Mouse (Mus musculus) forebrain, embryonic 14.5 days (tissue): ENCODE data around the gene Pofut2. TPM values are rescaled to one million over a fixed set of nuclear protein-coding genes. Genes with fewer than 3 reads are reported as not detected.

ENCODE experiments used
- ATAC-seq: fragments of 200-750 bp; cut with Nextera tagmentation; 2 replicates; pipeline ENCODE4 v1.8.0; 2017; ENCODE audit warnings: mild to moderate bottlenecking, moderate library complexity
- DNase-seq: peaks from one replicate; pipeline ENCODE4 v3.0.0-alpha.2; 2015; ENCODE audit warnings: low spot score
- H3K27ac ChIP-seq: fragments of 300-500 bp; sonication (generic); 2 replicates; pipeline ENCODE4 v1.5.1; 2014; ENCODE audit warnings: low read depth, mild to moderate bottlenecking, control low read depth, low read length, moderate library complexity
- H3K27me3 ChIP-seq: fragments of 300-500 bp; sonication (generic); replicated peaks from 2 replicates; pipeline ENCODE4 v1.6.1; 2014; ENCODE audit warnings: low read length, control low read depth, mixed read lengths; ENCODE audit not compliant: control insufficient read depth, insufficient read depth
- H3K36me3 ChIP-seq: fragments of 300-500 bp; sonication (generic); 2 replicates; pipeline ENCODE4 v1.6.1; 2014; ENCODE audit warnings: low read length, control low read depth; ENCODE audit not compliant: control insufficient read depth, insufficient read depth
- H3K4me1 ChIP-seq: fragments of 300-500 bp; sonication (generic); 2 replicates; pipeline ENCODE4 v1.6.1; 2014; ENCODE audit warnings: antibody characterized with exemption, low read length, control low read depth; ENCODE audit not compliant: control insufficient read depth, insufficient read depth
- H3K4me2 ChIP-seq: fragments of 300-500 bp; sonication (generic); 2 replicates; pipeline ENCODE4 v1.6.1; 2014; ENCODE audit warnings: mild to moderate bottlenecking, control low read depth, low read length
- H3K4me3 ChIP-seq: fragments of 300-500 bp; sonication (generic); 2 replicates; pipeline ENCODE4 v1.5.1; 2014; ENCODE audit warnings: low read depth, low read length, control low read depth
- H3K9ac ChIP-seq: fragments of 300-500 bp; sonication (generic); 2 replicates; pipeline ENCODE4 v1.6.1; 2014; ENCODE audit warnings: mild to moderate bottlenecking, low read length, control low read depth, moderate library complexity
- H3K9me3 ChIP-seq: fragments of 300-500 bp; sonication (generic); replicated peaks from 2 replicates; pipeline ENCODE4 v1.6.1; 2016; ENCODE audit warnings: low read length, control low read depth, mixed read lengths; ENCODE audit not compliant: control insufficient read depth
- WGBS: fragments of 180-500 bp; shearing (Covaris S2); extraction: QIAGEN DNeasy Blood & Tissue Kit; methylation state at CpG from one replicate; pipeline ENCODE4 v1.1.7; 2014; 5-methylcytosine and 5-hydroxymethylcytosine counted together
- polyA plus RNA-seq: library from polyadenylated mRNA; unstranded; fragments of >200 nt; fragmentation: Nextera tagmentation; extraction: Ambion mirVana; gene quantifications from 2 replicates; pipeline ENCODE4 v1.2.1, GENCODE M21; 2014

Gene Pofut2
- polyA plus RNA-seq, 1 experiment from 2014 or later, result 44.1 TPM

DNA sequence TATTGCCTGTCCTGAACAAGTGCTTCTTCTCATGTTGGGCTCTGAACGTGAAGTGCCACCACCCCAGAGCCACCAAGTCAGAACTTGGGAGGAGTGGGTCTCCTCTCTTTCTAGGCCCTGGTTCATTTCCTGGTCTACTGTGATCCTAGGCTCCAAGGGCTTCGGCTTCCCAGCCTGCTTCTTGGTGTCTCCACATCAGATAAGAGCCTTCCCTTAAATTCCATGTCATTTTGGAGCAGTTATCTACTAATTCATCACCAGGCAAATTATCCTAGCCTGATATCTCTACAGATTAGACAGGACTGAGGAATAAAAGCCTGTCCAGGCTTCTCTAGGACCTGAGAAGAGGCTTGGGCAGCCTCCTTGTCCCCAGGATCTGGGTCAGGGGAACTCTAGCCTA lies 42.7 kb upstream of the Pofut2 start:
- no peak overlapping the region for H3K4me3 ChIP-seq
- no peaks in the 10 kb centered on the region for H3K9me3 ChIP-seq
- H3K4me2 ChIP-seq, result no peak overlapping the region
- no peaks in the 10 kb centered on the region for H3K27me3 ChIP-seq
- DNase-seq (no peak), ATAC-seq (no peak)
- H3K27ac ChIP-seq, result no peak overlapping the region
- H3K36me3 ChIP-seq, result no peaks in the 10 kb centered on the region
- no peak overlapping the region for H3K9ac ChIP-seq
- no peaks in the 10 kb centered on the region for H3K4me1 ChIP-seq
- 77% methylated on average over 2 of the region's 2 CpGs for WGBS

DNA sequence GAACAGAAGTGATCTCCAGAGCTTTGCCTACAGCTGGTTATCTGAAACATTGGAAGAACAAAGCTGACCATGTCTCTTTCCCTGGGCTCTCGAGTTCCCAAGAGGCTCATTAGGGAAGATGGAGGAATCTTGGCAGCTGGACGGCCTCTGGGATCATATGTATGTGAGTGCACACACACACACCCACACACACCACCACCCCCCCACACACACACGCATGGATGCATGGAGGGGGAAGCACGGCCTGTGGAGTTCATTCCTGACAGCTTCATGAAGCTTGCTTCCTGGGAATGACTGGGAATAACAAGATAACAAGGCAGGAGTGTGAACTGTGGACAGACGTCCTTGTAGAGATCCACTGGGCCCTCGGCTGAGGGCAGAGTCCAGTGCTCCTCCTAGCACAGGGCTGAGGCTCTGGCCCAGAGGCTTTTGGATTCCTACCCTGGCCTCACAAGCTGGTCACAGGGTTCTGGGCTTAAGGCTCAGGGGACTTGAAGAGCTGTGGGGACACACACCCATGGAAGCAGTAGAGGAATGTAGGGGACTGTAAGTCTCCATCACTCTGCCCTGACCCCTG lies 41.8 kb upstream of the Pofut2 start:
- no peaks in the 10 kb centered on the region for H3K4me1 ChIP-seq
- no peak overlapping the region for H3K4me3 ChIP-seq
- no peak overlapping the region for H3K4me2 ChIP-seq
- no peak overlapping the region for H3K27ac ChIP-seq
- WGBS, result 77% methylated on average over 6 of the region's 6 CpGs
- H3K27me3 ChIP-seq, result no peaks in the 10 kb centered on the region
- H3K9ac ChIP-seq, result no peak overlapping the region
- no peak for DNase-seq
- H3K9me3 ChIP-seq, result no peaks in the 10 kb centered on the region
- H3K36me3 ChIP-seq, result no peaks in the 10 kb centered on the region
- ATAC-seq, result no peak

DNA sequence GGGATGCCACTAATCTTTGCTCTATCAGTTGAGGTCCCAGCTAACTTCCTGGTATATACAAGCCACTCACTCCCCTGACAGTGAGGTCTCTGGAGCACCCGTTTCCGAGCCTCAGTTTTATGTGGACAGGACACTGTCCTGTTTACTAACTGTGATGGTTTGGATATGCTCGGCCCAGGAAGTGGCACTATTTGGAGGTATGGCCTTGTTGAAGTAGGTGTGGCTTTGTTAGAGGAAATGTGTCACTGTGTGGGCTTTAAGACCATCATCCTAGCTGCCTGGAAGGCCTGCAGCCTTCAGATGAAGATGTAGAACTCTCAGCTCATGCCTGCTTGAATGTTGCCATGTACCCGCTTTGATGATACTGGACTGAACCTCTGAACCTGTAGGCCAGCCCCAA lies 41.0 kb upstream of the Pofut2 start:
- H3K36me3 ChIP-seq, result no peaks in the 10 kb centered on the region
- H3K27ac ChIP-seq, result no peak overlapping the region
- no peak for ATAC-seq
- no peak for DNase-seq
- H3K4me1 ChIP-seq, result no peaks in the 10 kb centered on the region
- no peak overlapping the region for H3K4me3 ChIP-seq
- no peak overlapping the region for H3K9ac ChIP-seq
- WGBS, result 90% methylated on average over 4 of the region's 4 CpGs
- no peak overlapping the region for H3K4me2 ChIP-seq
- H3K27me3 ChIP-seq, result no peaks in the 10 kb centered on the region
- no peaks in the 10 kb centered on the region for H3K9me3 ChIP-seq

DNA sequence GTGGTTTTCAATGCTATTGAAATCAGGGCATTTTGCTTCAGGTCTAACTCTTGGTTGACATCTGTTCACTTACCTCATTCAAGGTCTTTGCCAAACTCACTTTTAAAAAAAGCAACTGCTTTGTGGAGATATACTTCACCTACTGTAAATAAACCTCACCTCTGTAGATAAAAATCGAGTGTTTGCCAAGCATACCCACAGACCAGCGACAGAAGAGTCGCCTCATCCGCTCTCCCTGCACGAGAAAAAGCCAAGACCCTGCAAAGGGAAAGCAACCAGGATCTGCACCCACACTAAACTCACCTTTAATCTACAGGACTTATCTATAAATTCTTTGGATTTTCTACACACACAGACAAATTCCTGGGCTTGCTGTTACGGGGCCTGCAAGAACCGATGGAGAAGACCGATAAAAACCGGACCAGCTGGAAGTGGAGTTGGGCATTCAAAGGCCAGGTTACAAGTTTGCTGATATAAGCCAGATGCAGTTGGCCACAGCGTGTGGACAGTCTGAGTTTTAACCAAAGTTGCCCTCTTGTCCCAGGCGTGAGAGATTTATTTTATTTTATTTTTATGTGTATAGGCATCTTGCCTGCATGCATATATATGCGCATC lies 39.5 kb upstream of the Pofut2 start:
- Histone ChIP-seq H3K9ac (no peak overlapping the region), H3K4me1 (no peaks in the 10 kb centered on the region), H3K36me3 (no peaks in the 10 kb centered on the region), H3K27me3 (no peaks in the 10 kb centered on the region), H3K4me3 (no peak overlapping the region), H3K27ac (no peak overlapping the region), H3K9me3 (no peaks in the 10 kb centered on the region), H3K4me2 (no peak overlapping the region)
- ATAC-seq (no peak), DNase-seq (no peak)
- WGBS, result 93% methylated on average over 12 of the region's 12 CpGs

DNA sequence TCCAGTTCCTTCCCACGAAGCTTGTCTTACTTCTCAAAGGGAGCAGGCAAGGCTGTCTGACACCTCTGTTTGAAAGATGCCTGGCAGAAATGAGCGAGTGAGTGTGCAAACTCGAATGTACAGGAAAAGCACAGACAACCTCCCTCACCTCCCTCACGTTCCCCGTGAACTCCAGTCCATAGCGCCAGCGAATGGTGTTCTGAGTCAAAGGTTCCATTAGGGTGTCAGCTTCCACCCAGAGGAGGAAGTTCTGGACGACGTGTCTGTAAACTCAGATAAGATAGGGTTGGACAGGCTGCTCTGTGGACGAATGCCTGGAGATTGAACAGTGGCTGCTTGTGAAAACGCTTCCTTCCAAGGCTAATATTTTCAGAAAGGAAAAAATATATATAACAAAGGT lies 37.9 kb upstream of the Pofut2 start:
- 82% methylated on average over 11 of the region's 11 CpGs for WGBS
- no peak overlapping the region for H3K4me2 ChIP-seq
- H3K9ac ChIP-seq, result no peak overlapping the region
- no peaks in the 10 kb centered on the region for H3K27me3 ChIP-seq
- H3K4me3 ChIP-seq, result no peak overlapping the region
- H3K36me3 ChIP-seq, result no peaks in the 10 kb centered on the region
- no peaks in the 10 kb centered on the region for H3K9me3 ChIP-seq
- ATAC-seq (no peak), DNase-seq (no peak)
- H3K4me1 ChIP-seq, result no peaks in the 10 kb centered on the region
- H3K27ac ChIP-seq, result no peak overlapping the region

DNA sequence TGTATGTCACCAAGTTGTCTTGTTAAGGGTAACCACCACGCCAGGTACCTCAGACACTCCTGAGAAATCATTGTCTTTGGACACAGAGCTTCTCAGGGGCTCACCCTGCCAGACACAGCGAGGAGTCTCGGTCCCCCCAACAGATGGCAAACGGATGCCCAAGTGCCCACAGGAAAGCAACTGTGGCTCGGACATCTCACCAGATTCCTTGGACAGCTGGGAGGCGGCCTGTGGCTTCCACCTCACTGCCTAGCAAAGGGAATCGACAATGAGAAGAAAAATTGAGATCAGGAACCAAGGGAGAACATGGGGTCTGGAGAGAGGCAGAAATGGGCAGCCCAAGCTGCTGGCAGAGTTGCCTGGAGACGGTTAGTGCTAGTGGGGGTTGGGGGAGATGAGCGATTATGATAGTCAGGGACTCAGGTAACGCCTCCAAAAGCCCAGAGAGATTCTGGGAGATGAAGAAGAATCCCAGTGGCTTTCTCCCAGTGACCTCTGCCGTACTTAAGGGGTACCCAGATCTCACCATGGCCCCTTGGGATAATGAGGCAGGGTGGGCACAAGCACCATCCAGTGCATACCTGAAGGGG lies 36.0 kb upstream of the Pofut2 start:
- DNase-seq (no peak), ATAC-seq (no peak)
- 84% methylated on average over 11 of the region's 11 CpGs for WGBS

DNA sequence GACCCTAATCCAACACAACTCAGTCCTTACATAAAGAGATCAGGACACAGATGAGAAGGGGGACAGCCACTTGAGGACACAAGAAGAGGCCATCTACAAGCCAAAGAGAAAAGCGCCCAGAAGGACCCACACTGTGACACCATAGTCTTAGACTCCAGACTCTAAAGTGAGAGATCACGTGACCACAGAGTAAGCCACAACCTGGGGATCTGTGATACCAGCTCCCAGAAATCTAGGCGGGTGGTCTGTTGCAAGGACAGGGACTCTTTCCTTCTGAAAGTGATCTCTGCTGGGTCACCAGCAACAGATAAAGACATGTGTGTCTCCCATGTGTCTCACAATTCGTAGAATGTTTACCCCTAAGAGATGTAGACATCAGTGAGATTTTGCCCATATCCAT lies 34.6 kb upstream of the Pofut2 start:
- Histone ChIP-seq H3K9me3 (no peaks in the 10 kb centered on the region), H3K36me3 (no peaks in the 10 kb centered on the region), H3K9ac (no peak overlapping the region), H3K4me1 (no peaks in the 10 kb centered on the region), H3K4me3 (no peak overlapping the region), H3K4me2 (no peak overlapping the region), H3K27ac (no peak overlapping the region), H3K27me3 (no peaks in the 10 kb centered on the region)
- 87% methylated on average over 4 of the region's 4 CpGs for WGBS
- ATAC-seq, result no peak
- no peak for DNase-seq

More for the DNA sequence above, 36.0 kb upstream of the Pofut2 start:
- no peak overlapping the region for H3K9ac ChIP-seq
- H3K4me3 ChIP-seq, result no peak overlapping the region
- H3K9me3 ChIP-seq, result no peaks in the 10 kb centered on the region
- H3K36me3 ChIP-seq, result no peaks in the 10 kb centered on the region
- H3K4me1 ChIP-seq, result no peaks in the 10 kb centered on the region
- no peak overlapping the region for H3K4me2 ChIP-seq
- H3K27me3 ChIP-seq, result no peaks in the 10 kb centered on the region
- H3K27ac ChIP-seq, result no peak overlapping the region

DNA sequence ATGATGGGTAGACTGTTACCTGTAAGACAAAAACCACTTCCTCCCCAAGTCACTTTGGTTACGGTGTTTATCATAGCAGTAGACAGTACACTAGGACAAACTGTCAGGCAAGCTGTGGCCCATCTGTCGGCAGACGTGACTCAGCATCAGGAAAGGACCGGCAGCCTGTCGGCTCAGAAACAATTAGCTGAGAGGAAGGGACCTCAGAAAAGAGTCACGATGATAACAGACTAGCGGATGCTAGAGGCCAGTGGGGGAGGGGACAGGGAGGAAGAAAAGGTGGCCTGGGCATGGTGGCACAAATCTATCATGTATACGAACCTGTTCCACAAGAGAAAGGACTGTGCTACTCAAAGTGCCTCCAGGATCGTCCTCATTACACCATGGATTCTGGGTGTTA lies 33.6 kb upstream of the Pofut2 start:
- Histone ChIP-seq H3K27me3 (no peaks in the 10 kb centered on the region), H3K9ac (no peak overlapping the region), H3K4me2 (no peak overlapping the region), H3K4me1 (no peaks in the 10 kb centered on the region), H3K36me3 (no peaks in the 10 kb centered on the region), H3K4me3 (no peak overlapping the region), H3K27ac (no peak overlapping the region), H3K9me3 (no peaks in the 10 kb centered on the region)
- 78% methylated on average over 9 of the region's 9 CpGs for WGBS
- DNase-seq, result peak; percentile 32
- no peak for ATAC-seq

DNA sequence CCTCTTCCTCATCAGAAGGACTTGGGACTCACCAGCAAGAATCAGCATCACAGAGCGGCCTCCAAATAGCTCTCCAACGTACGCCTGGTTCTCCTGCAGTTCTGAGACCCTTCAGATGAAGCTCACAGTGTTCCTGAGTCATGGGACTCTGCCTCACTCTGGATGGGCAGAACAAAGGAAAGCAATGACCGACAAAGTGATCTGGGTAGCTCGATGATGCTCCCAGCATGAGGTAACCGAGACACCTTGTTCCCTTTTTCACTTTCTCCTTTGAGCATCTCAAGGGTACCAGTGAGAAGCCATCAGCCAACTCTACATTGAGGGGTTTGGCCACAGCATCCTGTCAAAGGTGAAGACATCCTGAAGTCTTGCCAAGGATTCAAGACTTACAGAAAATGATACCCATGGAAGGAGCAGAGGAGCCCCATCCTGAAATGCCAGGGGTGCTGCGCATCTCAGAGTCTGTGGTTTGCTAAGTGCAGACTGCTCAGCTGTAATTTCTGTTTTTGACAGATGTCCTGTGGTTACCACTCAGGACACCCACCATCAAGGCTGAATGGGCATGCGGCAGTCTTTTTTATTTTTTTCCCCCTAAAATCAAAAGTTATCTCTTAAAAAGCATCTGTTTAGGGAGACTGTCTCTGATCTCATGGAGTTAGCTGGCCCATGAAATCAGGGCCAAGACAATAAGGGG lies 32.9 kb upstream of the Pofut2 start:
- ATAC-seq, result no peak
- Histone ChIP-seq H3K9ac (no peak overlapping the region), H3K9me3 (no peaks in the 10 kb centered on the region), H3K4me1 (no peaks in the 10 kb centered on the region), H3K27me3 (no peaks in the 10 kb centered on the region), H3K27ac (no peak overlapping the region), H3K4me3 (no peak overlapping the region), H3K36me3 (no peaks in the 10 kb centered on the region), H3K4me2 (no peak overlapping the region)
- no peak for DNase-seq
- WGBS, result 94% methylated on average over 8 of the region's 8 CpGs
